Mouse (Mus musculus): Measurements from ENCODE around the gene Rps6ka4. TPM values are rescaled to one million over a fixed set of nuclear protein-coding genes. Genes with fewer than 3 reads are reported as not detected.

The Rps6ka4 gene
- polyA plus RNA-seq, 1 experiment, result 4.5 TPM

GRCm38 (mm10) chr19:6820538-6821195, 19.8 kb downstream of the Rps6ka4 start:
- Histone ChIP-seq H3K4me3 (ENCODE audit: low read depth, low read length) (no peak overlapping the region), H3K36me3 (ENCODE audit: control insufficient read depth, insufficient read depth, low read length, poor library complexity, severe bottlenecking) (no peaks in the 10 kb centered on the region), H3K9ac (ENCODE audit: low read depth, poor library complexity, severe bottlenecking) (no peak overlapping the region), H3K27ac (ENCODE audit: insufficient read depth, low read length) (peak overlapping the region; percentile 37), H3K27me3 (ENCODE audit: control insufficient read depth, insufficient read depth, low read length, poor library complexity, severe bottlenecking) (no peaks in the 10 kb centered on the region), H3K4me1 (ENCODE audit: control insufficient read depth, insufficient read depth, low read length) (peaks cover 4% of the 10 kb centered on the region), H3K9me3 (replicated peaks; ENCODE audit: control insufficient read depth, insufficient read depth, low read length, poor library complexity, severe bottlenecking) (no peaks in the 10 kb centered on the region)
- TF ChIP-seq CTCF (IDR thresholded peaks at IDR 0.05; ENCODE audit: low read depth, low read length) (no peak), EP300 (IDR thresholded peaks at IDR 0.05; ENCODE audit: insufficient read depth, low read depth, low read length) (no peak), POLR2A (IDR thresholded peaks at IDR 0.05; ENCODE audit: insufficient read depth, low read length) (no peak)

GRCm38 (mm10) chr19:6819143-6819827, 21.2 kb downstream of the Rps6ka4 start:
- Histone ChIP-seq H3K4me3 (ENCODE audit: low read depth, low read length) (no peak overlapping the region), H3K27me3 (ENCODE audit: control insufficient read depth, insufficient read depth, low read length, poor library complexity, severe bottlenecking) (no peaks in the 10 kb centered on the region), H3K36me3 (ENCODE audit: control insufficient read depth, insufficient read depth, low read length, poor library complexity, severe bottlenecking) (no peaks in the 10 kb centered on the region), H3K9me3 (replicated peaks; ENCODE audit: control insufficient read depth, insufficient read depth, low read length, poor library complexity, severe bottlenecking) (no peaks in the 10 kb centered on the region), H3K9ac (ENCODE audit: low read depth, poor library complexity, severe bottlenecking) (no peak overlapping the region), H3K27ac (ENCODE audit: insufficient read depth, low read length) (no peak overlapping the region), H3K4me1 (ENCODE audit: control insufficient read depth, insufficient read depth, low read length) (peaks cover 4% of the 10 kb centered on the region)
- TF ChIP-seq POLR2A (IDR thresholded peaks at IDR 0.05; ENCODE audit: insufficient read depth, low read length), result no peak
- TF ChIP-seq CTCF (IDR thresholded peaks at IDR 0.05; ENCODE audit: low read depth, low read length), result no peak
- no peak for TF ChIP-seq EP300 (IDR thresholded peaks at IDR 0.05; ENCODE audit: insufficient read depth, low read depth, low read length)

DNA sequence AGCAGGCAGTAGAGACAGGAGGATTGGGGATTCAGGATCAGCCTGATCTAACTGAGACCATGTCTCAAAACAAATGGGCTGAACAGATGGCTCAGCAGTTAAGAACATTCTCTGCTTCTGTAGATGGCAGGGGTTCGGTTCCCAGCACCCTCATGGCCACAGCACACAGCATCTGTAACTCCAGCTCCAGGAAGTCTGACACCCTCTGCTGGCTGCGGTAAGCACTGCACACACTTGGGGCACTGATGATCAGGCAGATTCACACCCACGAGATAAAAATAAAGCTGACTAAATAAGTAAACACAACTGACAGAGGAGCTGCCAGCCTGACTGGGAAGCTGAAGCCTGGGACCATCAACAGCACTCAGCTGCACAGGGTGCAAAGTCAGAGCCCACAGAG, 25.5 kb downstream of the Rps6ka4 start:
- Histone ChIP-seq H3K4me1 (ENCODE audit: control insufficient read depth, insufficient read depth, low read length) (no peaks in the 10 kb centered on the region), H3K36me3 (ENCODE audit: control insufficient read depth, insufficient read depth, low read length, poor library complexity, severe bottlenecking) (no peaks in the 10 kb centered on the region), H3K27ac (ENCODE audit: insufficient read depth, low read length) (no peak overlapping the region), H3K27me3 (ENCODE audit: control insufficient read depth, insufficient read depth, low read length, poor library complexity, severe bottlenecking) (no peaks in the 10 kb centered on the region), H3K4me3 (ENCODE audit: low read depth, low read length) (no peak overlapping the region), H3K9me3 (replicated peaks; ENCODE audit: control insufficient read depth, insufficient read depth, low read length, poor library complexity, severe bottlenecking) (no peaks in the 10 kb centered on the region), H3K9ac (ENCODE audit: low read depth, poor library complexity, severe bottlenecking) (no peak overlapping the region)
- no peak for TF ChIP-seq POLR2A (IDR thresholded peaks at IDR 0.05; ENCODE audit: insufficient read depth, low read length)
- peak; percentile 46 for TF ChIP-seq CTCF (IDR thresholded peaks at IDR 0.05; ENCODE audit: low read depth, low read length)

DNA sequence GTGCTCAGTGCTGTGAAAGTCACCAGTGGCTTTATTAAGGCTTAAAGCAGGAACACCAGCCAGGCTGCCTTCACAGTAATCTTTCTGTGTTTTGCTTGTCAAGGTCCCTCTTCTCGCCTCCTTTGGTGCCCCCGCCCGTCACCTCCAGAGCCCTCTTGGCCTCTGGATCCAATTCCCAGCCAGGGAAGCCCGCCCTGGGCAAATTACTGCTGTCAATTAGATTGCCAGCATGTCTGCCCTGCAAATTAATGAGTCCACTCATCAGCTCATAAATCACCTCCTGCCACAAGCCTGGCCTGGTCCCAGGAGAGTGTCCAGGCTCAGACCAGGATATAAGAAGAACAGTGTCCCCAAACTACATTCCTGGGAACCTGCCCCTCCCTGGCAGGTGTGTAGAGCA, 26.1 kb downstream of the Rps6ka4 start:
- H3K4me3 ChIP-seq (ENCODE audit: low read depth, low read length), result no peak overlapping the region
- no peak overlapping the region for H3K9ac ChIP-seq (ENCODE audit: low read depth, poor library complexity, severe bottlenecking)
- no peaks in the 10 kb centered on the region for H3K27me3 ChIP-seq (ENCODE audit: control insufficient read depth, insufficient read depth, low read length, poor library complexity, severe bottlenecking)
- H3K4me1 ChIP-seq (ENCODE audit: control insufficient read depth, insufficient read depth, low read length), result no peaks in the 10 kb centered on the region
- TF ChIP-seq CTCF (IDR thresholded peaks at IDR 0.05; ENCODE audit: low read depth, low read length), result no peak
- no peak for TF ChIP-seq POLR2A (IDR thresholded peaks at IDR 0.05; ENCODE audit: insufficient read depth, low read length)
- TF ChIP-seq EP300 (IDR thresholded peaks at IDR 0.05; ENCODE audit: insufficient read depth, low read depth, low read length), result no peak
- H3K36me3 ChIP-seq (ENCODE audit: control insufficient read depth, insufficient read depth, low read length, poor library complexity, severe bottlenecking), result no peaks in the 10 kb centered on the region
- no peaks in the 10 kb centered on the region for H3K9me3 ChIP-seq (replicated peaks; ENCODE audit: control insufficient read depth, insufficient read depth, low read length, poor library complexity, severe bottlenecking)
- H3K27ac ChIP-seq (ENCODE audit: insufficient read depth, low read length), result no peak overlapping the region

Other genes starting within 250 kb of the Rps6ka4 start
- 1.1 and 1.9 TPM in 2 replicates for gene Ccdc88b, start 17.6 kb upstream of the Rps6ka4 start, polyA plus RNA-seq (2011; ENCODE audit: insufficient read depth, insufficient read length, low read depth, missing spikeins)
- gene Trmt112, start 69.1 kb upstream of the Rps6ka4 start, polyA plus RNA-seq (2011; ENCODE audit: insufficient read depth, insufficient read length, low read depth, missing spikeins), result 109 and 112 TPM in 2 replicates
- gene Prdx5, start 69.5 kb upstream of the Rps6ka4 start, polyA plus RNA-seq (2011; ENCODE audit: insufficient read depth, insufficient read length, low read depth, missing spikeins), result 56.4 and 66.9 TPM in 2 replicates
- 13.6 and 16.7 TPM in 2 replicates for gene Esrra, start 81.2 kb upstream of the Rps6ka4 start, polyA plus RNA-seq (2011; ENCODE audit: insufficient read depth, insufficient read length, low read depth, missing spikeins)
- gene Catsperz, start 84.7 kb upstream of the Rps6ka4 start, polyA plus RNA-seq (2011; ENCODE audit: insufficient read depth, insufficient read length, low read depth, missing spikeins), result 1.4 and 1.8 TPM in 2 replicates
- gene Kcnk4, start 93.9 kb upstream of the Rps6ka4 start, polyA plus RNA-seq (2011; ENCODE audit: insufficient read depth, insufficient read length, low read depth, missing spikeins), result 1.5 TPM in 1 of 2 replicates, not detected in the other
- 14.6 and 16.2 TPM in 2 replicates for gene Bad, start 101.2 kb upstream of the Rps6ka4 start, polyA plus RNA-seq (2011; ENCODE audit: insufficient read depth, insufficient read length, low read depth, missing spikeins)
- gene Gpr137, start 101.8 kb upstream of the Rps6ka4 start, polyA plus RNA-seq (2011; ENCODE audit: insufficient read depth, insufficient read length, low read depth, missing spikeins), result 9.0 and 12.8 TPM in 2 replicates
- 151 and 166 TPM in 2 replicates for gene Ppp1r14b, start 134.3 kb upstream of the Rps6ka4 start, polyA plus RNA-seq (2011; ENCODE audit: insufficient read depth, insufficient read length, low read depth, missing spikeins)
- 42.4 and 45.6 TPM in 2 replicates for gene Plcb3, start 135.8 kb upstream of the Rps6ka4 start, polyA plus RNA-seq (2011; ENCODE audit: insufficient read depth, insufficient read length, low read depth, missing spikeins)
- 40.4 and 45.5 TPM in 2 replicates for gene Fkbp2, start 139.9 kb upstream of the Rps6ka4 start, polyA plus RNA-seq (2011; ENCODE audit: insufficient read depth, insufficient read length, low read depth, missing spikeins)
- 44.7 and 49.1 TPM in 2 replicates for gene Vegfb, start 147.0 kb upstream of the Rps6ka4 start, polyA plus RNA-seq (2011; ENCODE audit: insufficient read depth, insufficient read length, low read depth, missing spikeins)
- gene Dnajc4, start 151.9 kb upstream of the Rps6ka4 start, polyA plus RNA-seq (2011; ENCODE audit: insufficient read depth, insufficient read length, low read depth, missing spikeins), result 14.8 and 15.8 TPM in 2 replicates
- 6.8 and 7.7 TPM in 2 replicates for gene Nudt22, start 155.5 kb upstream of the Rps6ka4 start, polyA plus RNA-seq (2011; ENCODE audit: insufficient read depth, insufficient read length, low read depth, missing spikeins)
- gene Trpt1, start 155.5 kb upstream of the Rps6ka4 start, polyA plus RNA-seq (2011; ENCODE audit: insufficient read depth, insufficient read length, low read depth, missing spikeins), result 7.3 and 8.4 TPM in 2 replicates
- gene Fermt3, start 178.8 kb upstream of the Rps6ka4 start, polyA plus RNA-seq (2011; ENCODE audit: insufficient read depth, insufficient read length, low read depth, missing spikeins), result 0.59 and 1.0 TPM in 2 replicates
- 519 and 544 TPM in 2 replicates for gene Stip1, start 199.3 kb upstream of the Rps6ka4 start, polyA plus RNA-seq (2011; ENCODE audit: insufficient read depth, insufficient read length, low read depth, missing spikeins)
- 6.7 and 7.6 TPM in 2 replicates for gene Macrod1, start 216.2 kb upstream of the Rps6ka4 start, polyA plus RNA-seq (2011; ENCODE audit: insufficient read depth, insufficient read length, low read depth, missing spikeins)

Measured in ES-Bruce4 (cell line).